29 mouse cellular contexts compared by ENCODE assay signal in the genomic region with DNA sequence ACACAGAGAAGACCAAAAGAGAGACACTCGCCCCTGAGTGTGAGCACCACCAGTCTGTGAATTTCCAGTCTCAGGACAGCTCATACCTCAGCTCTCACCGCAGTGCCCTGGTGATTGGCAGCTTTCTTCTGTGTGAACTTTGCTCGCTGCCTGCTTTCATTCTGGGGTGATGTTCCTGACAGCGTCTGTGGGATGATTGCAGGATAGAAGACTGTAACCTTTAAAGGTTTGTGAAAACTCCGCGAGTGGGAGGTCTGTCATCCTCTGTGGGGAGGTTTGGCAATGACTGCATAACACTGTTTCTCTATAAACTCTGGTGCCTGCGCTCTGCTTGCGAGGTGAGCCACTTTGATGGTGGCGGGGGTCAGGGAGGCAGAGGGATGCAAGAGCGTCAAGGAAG.
"Had no signal": no experiment of that assay in that cellular context is flagged by ENCODE, and none has a peak within 500 bp of the region (broad histone marks: within the 10 kb centered on the region; RNA-seq: fewer than 3 reads in every experiment).

No protein-coding gene starts in this region.

- DNase-seq: cerebellum, adult 2 months; cerebellum, adult 8-10 months; cerebellum, adult 9-10 months; cerebellum, adult 9-11 months; cerebellum, postnatal 10 days; cerebellum, postnatal 14 days; cerebellum, postnatal 25 days; cerebellum, postnatal 36 days; embryo, embryonic 11 days; gastrocnemius, adult 2 months; gastrocnemius, postnatal 10 days; gastrocnemius, postnatal 14 days; gastrocnemius, postnatal 25 days; gastrocnemius, postnatal 36 days; heart, adult 11 months; heart, adult 18-20 months; heart, adult 2 months had no signal

- H3K27ac ChIP-seq: embryonic facial prominence, embryonic 10.5 days; embryonic facial prominence, embryonic 12.5 days; embryonic facial prominence, embryonic 13.5 days; embryonic facial prominence, embryonic 15.5 days; forebrain, embryonic 10.5 days; forebrain, embryonic 12.5 days; forebrain, embryonic 13.5 days; forebrain, embryonic 15.5 days; gastrocnemius, adult 2 months; heart, adult 2 months had no signal

- ATAC-seq: forebrain, embryonic 13.5 days; forebrain, embryonic 14.5 days; forebrain, embryonic 15.5 days; forebrain, embryonic 16.5 days had no signal

- H3K4me2 ChIP-seq: embryonic facial prominence, embryonic 12.5 days; embryonic facial prominence, embryonic 13.5 days; embryonic facial prominence, embryonic 15.5 days; forebrain, embryonic 12.5 days; forebrain, embryonic 13.5 days; forebrain, embryonic 15.5 days; heart, embryonic 12.5 days had no signal

- H3K36me3 ChIP-seq: embryonic facial prominence, embryonic 10.5 days; embryonic facial prominence, embryonic 12.5 days; embryonic facial prominence, embryonic 13.5 days; embryonic facial prominence, embryonic 15.5 days; forebrain, embryonic 10.5 days; forebrain, embryonic 12.5 days; forebrain, embryonic 15.5 days; heart, embryonic 12.5 days had no signal

- H3K4me3 ChIP-seq: embryonic facial prominence, embryonic 10.5 days; embryonic facial prominence, embryonic 12.5 days; embryonic facial prominence, embryonic 13.5 days; embryonic facial prominence, embryonic 15.5 days; erythroblast, embryonic 14.5 days; forebrain, embryonic 10.5 days; forebrain, embryonic 12.5 days; forebrain, embryonic 13.5 days; forebrain, embryonic 15.5 days; gastrocnemius, adult 2 months; heart, adult 2 months; heart, embryonic 12.5 days had no signal

- H3K9ac ChIP-seq: embryonic facial prominence, embryonic 12.5 days; embryonic facial prominence, embryonic 13.5 days; embryonic facial prominence, embryonic 15.5 days; forebrain, embryonic 12.5 days; forebrain, embryonic 13.5 days; forebrain, embryonic 15.5 days; heart, embryonic 12.5 days had no signal

- H3K4me1 ChIP-seq: embryonic facial prominence, embryonic 15.5 days; heart, embryonic 12.5 days had no signal

- H3K9me3 ChIP-seq: embryonic facial prominence, embryonic 10.5 days; embryonic facial prominence, embryonic 12.5 days; embryonic facial prominence, embryonic 13.5 days; embryonic facial prominence, embryonic 15.5 days; forebrain, embryonic 10.5 days; forebrain, embryonic 12.5 days; forebrain, embryonic 13.5 days; forebrain, embryonic 15.5 days; heart, embryonic 12.5 days had no signal

- H3K27me3 ChIP-seq: embryonic facial prominence, embryonic 12.5 days; embryonic facial prominence, embryonic 13.5 days; embryonic facial prominence, embryonic 15.5 days; forebrain, embryonic 12.5 days; forebrain, embryonic 13.5 days; forebrain, embryonic 15.5 days; heart, embryonic 12.5 days had no signal
